Mouse (Mus musculus): Measurements from ENCODE around the gene Dclk3. TPM values are rescaled to one million over a fixed set of nuclear protein-coding genes. Genes with fewer than 3 reads are reported as not detected.

Dclk3 gene
- 0.10 TPM in 1 of 2 replicates, not detected in the other for polyA plus RNA-seq (2015; fragmentation: Nextera tagmentation; extraction: Ambion mirVana)

DNA sequence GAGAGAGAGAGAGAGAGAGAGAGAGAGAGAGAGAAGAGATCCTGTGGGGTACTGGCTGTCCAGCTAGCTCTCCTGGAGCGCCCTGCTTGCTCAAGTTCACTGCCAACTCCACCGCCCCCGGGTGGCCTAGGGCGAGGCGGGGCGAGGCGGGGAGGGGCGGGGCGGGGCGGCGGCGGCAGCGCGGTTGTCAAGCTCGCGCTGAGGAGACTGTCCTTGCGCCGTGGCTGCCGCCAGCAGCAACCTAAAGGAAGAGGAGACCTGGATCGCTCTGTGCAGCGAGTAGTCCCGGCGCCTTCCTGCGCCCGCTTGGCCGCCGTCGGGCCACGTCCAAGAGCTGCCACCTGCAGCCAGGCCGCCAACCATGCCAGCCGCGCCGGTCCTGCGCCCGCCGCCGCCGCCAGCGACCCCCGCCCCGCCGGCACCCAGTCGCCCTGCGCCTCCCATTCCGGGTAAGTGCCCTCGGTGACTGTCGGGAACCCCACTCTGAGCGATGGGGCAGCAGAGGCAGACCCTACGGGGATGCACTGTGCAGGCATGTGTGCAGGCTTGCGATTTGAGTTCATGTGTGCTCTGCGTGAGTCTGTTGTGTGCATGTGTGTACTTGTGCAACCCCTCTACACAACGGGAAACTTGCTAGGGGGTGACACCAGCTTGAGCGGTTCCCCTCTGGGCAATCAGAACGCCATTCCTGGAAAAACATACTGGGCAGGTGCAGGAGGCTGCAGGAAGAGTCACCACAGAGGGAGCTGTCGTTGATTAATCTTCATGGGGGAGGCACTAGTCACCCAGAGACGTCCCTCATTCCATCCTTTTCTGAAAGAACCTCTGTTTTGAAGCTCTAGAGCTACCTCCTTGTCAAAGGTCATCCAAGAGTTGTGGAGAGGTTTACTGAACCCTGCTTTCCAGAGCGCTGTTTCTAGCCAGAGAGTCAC, at the start of gene Dclk3:
Gene Dclk3 (plus strand): TSS at position 178 of the 932 bp plus-strand sequence.
- no peak for ATAC-seq (ENCODE audit: insufficient read depth)

GRCm38 (mm10) chr9:111390016-111390415, 48.9 kb upstream of the Dclk3 start:
- no peak for ATAC-seq (ENCODE audit: insufficient read depth)
- no peak overlapping the region for H3K4me2 ChIP-seq
- H3K4me3 ChIP-seq (replicated peaks), result no peak overlapping the region
- H3K27ac ChIP-seq (replicated peaks), result no peak overlapping the region
- no peak overlapping the region for H3K9ac ChIP-seq
- H3K36me3 ChIP-seq (replicated peaks), result no peaks in the 10 kb centered on the region
- 62% methylated on average over 9 of the region's 9 CpGs for WGBS (ENCODE audit: insufficient replicate concordance)
- no peaks in the 10 kb centered on the region for H3K27me3 ChIP-seq
- no peaks in the 10 kb centered on the region for H3K4me1 ChIP-seq (replicated peaks)
- H3K9me3 ChIP-seq (replicated peaks), result no peaks in the 10 kb centered on the region

More for the DNA sequence above, at the start of gene Dclk3:
- Histone ChIP-seq H3K4me2 (peak within 1 kb of the TSS; percentile 65), H3K27ac (replicated peaks) (no peak within 1 kb of the TSS), H3K9me3 (replicated peaks) (no peaks in the 10 kb centered on the region), H3K4me1 (replicated peaks) (peaks cover 4% of the 10 kb centered on the region), H3K9ac (no peak within 1 kb of the TSS), H3K27me3 (peaks cover 42% of the 10 kb centered on the region), H3K4me3 (replicated peaks) (peak within 1 kb of the TSS; percentile 44), H3K36me3 (replicated peaks) (no peaks in the 10 kb centered on the region)
- WGBS (ENCODE audit: insufficient replicate concordance), result 4% methylated on average over 50 of the region's 57 CpGs

DNA sequence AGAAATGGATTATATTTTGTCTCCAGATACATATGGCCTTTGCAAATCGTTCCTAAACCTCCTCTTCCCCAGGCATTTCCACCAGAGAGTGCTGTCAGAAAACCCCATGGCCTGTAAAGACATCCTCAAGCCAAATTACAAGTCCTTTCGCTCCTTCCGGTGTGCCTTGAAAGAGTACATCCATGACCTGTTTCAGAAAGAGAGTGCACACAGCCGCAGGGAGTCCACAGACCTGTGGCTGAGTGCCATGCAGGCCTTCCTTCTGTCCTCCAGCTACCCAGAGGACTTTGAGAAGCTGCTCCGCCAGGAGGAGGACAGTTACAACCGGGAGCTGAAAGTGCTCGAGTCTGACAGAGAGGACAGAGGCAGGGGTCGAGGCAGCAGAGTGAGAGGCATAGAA, 47.8 kb upstream of the Dclk3 start:
- 65% methylated on average over 8 of the region's 8 CpGs for whole genome bisulfite sequencing (ENCODE audit: insufficient replicate concordance)

GRCm38 (mm10) chr9:111391926-111392442, 46.9 kb upstream of the Dclk3 start:
- Histone ChIP-seq H3K36me3 (replicated peaks) (no peaks in the 10 kb centered on the region), H3K9me3 (replicated peaks) (no peaks in the 10 kb centered on the region), H3K27ac (replicated peaks) (no peak overlapping the region), H3K4me1 (replicated peaks) (no peaks in the 10 kb centered on the region), H3K4me3 (replicated peaks) (no peak overlapping the region), H3K27me3 (no peaks in the 10 kb centered on the region), H3K4me2 (no peak overlapping the region), H3K9ac (no peak overlapping the region)
- WGBS (ENCODE audit: insufficient replicate concordance), result 74% methylated on average over 18 of the region's 18 CpGs
- no peak for ATAC-seq (ENCODE audit: insufficient read depth)

More for the DNA sequence above, 47.8 kb upstream of the Dclk3 start:
- Histone ChIP-seq H3K9me3 (replicated peaks) (no peaks in the 10 kb centered on the region), H3K4me3 (replicated peaks) (no peak overlapping the region), H3K9ac (no peak overlapping the region), H3K27ac (replicated peaks) (no peak overlapping the region), H3K27me3 (no peaks in the 10 kb centered on the region), H3K4me1 (replicated peaks) (no peaks in the 10 kb centered on the region), H3K4me2 (no peak overlapping the region), H3K36me3 (replicated peaks) (no peaks in the 10 kb centered on the region)
- no peak for ATAC-seq (ENCODE audit: insufficient read depth)

DNA sequence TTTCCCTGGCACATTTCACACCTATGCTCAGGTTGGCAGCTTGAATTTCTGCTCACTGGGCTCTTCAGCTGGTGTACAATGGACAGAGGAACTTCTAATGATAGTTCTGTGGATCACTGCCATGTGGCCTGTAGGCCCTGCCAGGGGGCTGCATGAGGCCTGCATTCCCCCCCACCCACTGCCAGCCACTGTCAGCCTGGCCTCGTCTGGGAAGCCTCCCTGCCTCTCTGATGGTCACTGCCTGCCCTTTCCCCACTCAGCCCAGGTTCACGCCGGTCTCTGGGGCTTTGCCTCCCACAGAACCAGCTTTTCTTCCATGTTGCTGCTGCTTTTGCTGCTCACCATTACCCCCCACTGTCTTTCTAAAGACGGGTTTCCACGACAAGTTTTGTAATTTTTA, 43.6 kb upstream of the Dclk3 start:
- Histone ChIP-seq H3K4me3 (replicated peaks) (no peak overlapping the region), H3K9ac (no peak overlapping the region), H3K4me2 (no peak overlapping the region), H3K9me3 (replicated peaks) (no peaks in the 10 kb centered on the region), H3K4me1 (replicated peaks) (no peaks in the 10 kb centered on the region), H3K27me3 (no peaks in the 10 kb centered on the region), H3K27ac (replicated peaks) (no peak overlapping the region), H3K36me3 (replicated peaks) (no peaks in the 10 kb centered on the region)
- ATAC-seq (ENCODE audit: insufficient read depth), result no peak
- 61% methylated on average over 5 of the region's 5 CpGs for WGBS (ENCODE audit: insufficient replicate concordance)

DNA sequence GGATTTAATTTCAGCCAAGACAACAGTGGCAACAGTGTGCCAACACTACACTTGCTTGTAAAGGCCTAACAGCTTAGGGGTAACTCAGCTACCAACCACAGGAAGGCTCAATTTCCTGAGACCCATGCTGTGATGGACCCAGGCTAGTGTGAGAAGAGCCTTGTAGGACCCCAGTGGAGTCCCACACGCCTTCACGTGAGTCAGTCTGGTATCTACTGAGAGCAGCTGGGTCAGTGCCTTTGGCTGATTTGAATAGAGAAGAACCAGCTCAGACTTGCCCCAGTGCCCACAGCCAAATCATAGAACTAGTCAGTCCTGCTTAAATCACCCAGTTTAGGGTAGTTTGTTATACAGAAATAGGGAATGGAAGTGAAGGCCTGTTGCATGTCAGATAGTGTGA, 40.8 kb upstream of the Dclk3 start:
- no peaks in the 10 kb centered on the region for H3K9me3 ChIP-seq (replicated peaks)
- H3K4me3 ChIP-seq (replicated peaks), result no peak overlapping the region
- H3K4me2 ChIP-seq, result no peak overlapping the region
- no peak for ATAC-seq (ENCODE audit: insufficient read depth)
- 45% methylated on average over 2 of the region's 2 CpGs for WGBS (ENCODE audit: insufficient replicate concordance)
- no peak overlapping the region for H3K9ac ChIP-seq
- H3K27me3 ChIP-seq, result no peaks in the 10 kb centered on the region
- H3K4me1 ChIP-seq (replicated peaks), result no peaks in the 10 kb centered on the region
- no peaks in the 10 kb centered on the region for H3K36me3 ChIP-seq (replicated peaks)
- H3K27ac ChIP-seq (replicated peaks), result no peak overlapping the region

- Histone ChIP-seq H3K4me1 (replicated peaks) (no peaks in the 10 kb centered on the region), H3K9me3 (replicated peaks) (no peaks in the 10 kb centered on the region), H3K36me3 (replicated peaks) (no peaks in the 10 kb centered on the region), H3K27me3 (no peaks in the 10 kb centered on the region), H3K4me2 (no peak overlapping the region), H3K27ac (replicated peaks) (no peak overlapping the region), H3K4me3 (replicated peaks) (no peak overlapping the region), H3K9ac (no peak overlapping the region)
- WGBS (ENCODE audit: insufficient replicate concordance), result 59% methylated on average over 4 of the region's 4 CpGs
- ATAC-seq (ENCODE audit: insufficient read depth), result no peak
These were observed 38.8 kb upstream of the Dclk3 start for GRCm38 (mm10) chr9:111400089-111400488.

DNA sequence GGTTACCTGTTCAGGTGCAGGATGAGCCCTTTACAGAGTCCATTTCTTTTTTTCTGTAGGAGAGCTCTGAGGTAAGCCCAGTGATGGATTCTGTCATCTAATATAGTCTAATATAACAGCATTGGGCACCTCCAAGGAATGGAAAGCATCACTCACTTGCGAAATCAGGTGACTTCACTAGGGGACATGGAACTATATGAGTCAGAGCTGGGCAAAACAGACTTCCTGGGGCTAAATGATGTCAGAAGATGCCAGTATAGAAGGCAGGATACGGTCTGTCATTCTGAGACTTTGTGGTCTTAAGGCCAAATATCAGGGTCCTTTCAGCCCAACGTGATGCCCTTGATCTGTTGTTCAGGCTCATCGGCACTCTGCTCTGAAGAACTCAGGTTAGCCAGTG, 35.7 kb upstream of the Dclk3 start:
- Histone ChIP-seq H3K36me3 (replicated peaks) (no peaks in the 10 kb centered on the region), H3K4me2 (no peak overlapping the region), H3K27me3 (no peaks in the 10 kb centered on the region), H3K9ac (no peak overlapping the region), H3K4me3 (replicated peaks) (no peak overlapping the region), H3K9me3 (replicated peaks) (no peaks in the 10 kb centered on the region), H3K27ac (replicated peaks) (no peak overlapping the region), H3K4me1 (replicated peaks) (no peaks in the 10 kb centered on the region)
- ATAC-seq (ENCODE audit: insufficient read depth), result no peak
- WGBS (ENCODE audit: insufficient replicate concordance), result 58% methylated on average over 4 of the region's 4 CpGs

DNA sequence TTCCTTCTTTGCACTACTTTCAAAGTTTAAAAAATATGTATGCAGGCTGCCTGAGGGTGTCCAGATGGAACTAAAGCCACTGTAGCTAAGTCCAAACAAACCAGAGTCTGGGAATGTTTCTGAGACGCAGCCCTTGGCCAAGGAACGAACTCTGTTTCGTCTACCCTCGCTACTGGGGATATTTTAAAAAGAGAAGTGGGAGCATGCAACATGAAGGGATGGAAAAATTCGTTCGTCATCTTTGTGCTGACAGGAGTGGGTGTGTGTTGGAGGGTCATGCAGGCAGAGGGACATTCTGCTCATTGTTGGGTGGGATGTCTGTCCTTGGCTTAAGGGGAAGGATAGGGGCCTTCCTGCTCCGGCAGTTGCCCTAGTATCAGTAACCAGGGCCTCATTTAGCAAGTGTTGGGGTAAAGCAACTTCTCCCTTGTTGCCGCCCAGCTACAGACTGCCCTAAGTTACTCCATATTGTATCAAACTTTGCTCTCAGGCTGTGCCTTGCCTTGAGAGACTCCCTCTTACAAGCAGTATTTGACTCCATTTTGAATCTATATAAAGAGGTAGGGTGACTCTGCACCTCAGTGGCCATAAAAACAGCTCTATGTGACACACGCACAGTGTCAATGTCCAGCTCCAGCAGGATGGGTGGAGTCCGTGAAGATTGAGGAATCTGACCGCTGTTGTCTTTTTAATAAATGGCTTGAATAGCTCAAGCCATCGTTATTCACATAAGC, 34.4 kb upstream of the Dclk3 start:
- Histone ChIP-seq H3K36me3 (replicated peaks) (no peaks in the 10 kb centered on the region), H3K4me2 (no peak overlapping the region), H3K9me3 (replicated peaks) (no peaks in the 10 kb centered on the region), H3K4me1 (replicated peaks) (no peaks in the 10 kb centered on the region), H3K4me3 (replicated peaks) (no peak overlapping the region), H3K27me3 (no peaks in the 10 kb centered on the region), H3K9ac (no peak overlapping the region), H3K27ac (replicated peaks) (no peak overlapping the region)
- no peak for ATAC-seq (ENCODE audit: insufficient read depth)
- WGBS (ENCODE audit: insufficient replicate concordance), result 63% methylated on average over 12 of the region's 12 CpGs

DNA sequence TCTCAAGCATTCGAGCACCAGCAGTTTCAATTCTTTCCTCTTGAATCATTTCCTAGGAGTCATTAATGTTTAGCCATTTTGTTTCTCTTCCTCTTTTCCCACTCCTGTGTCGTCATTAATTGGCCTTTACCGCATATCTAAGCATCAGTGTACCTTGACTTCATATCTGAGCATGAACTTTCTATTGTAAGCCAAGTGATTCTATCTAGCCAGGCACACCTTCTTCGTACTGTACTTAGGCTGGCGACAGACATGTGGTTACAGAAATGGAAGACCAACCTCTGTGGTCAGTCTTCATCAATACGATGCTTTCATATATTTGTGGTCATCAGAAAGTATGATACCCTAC, 33.8 kb upstream of the Dclk3 start:
- Histone ChIP-seq H3K9me3 (replicated peaks) (no peaks in the 10 kb centered on the region), H3K4me2 (no peak overlapping the region), H3K27ac (replicated peaks) (no peak overlapping the region), H3K27me3 (no peaks in the 10 kb centered on the region), H3K36me3 (replicated peaks) (no peaks in the 10 kb centered on the region), H3K4me3 (replicated peaks) (no peak overlapping the region), H3K9ac (no peak overlapping the region), H3K4me1 (replicated peaks) (no peaks in the 10 kb centered on the region)
- WGBS (ENCODE audit: insufficient replicate concordance), result 66% methylated on average over 6 of the region's 6 CpGs
- ATAC-seq (ENCODE audit: insufficient read depth), result no peak

- no peaks in the 10 kb centered on the region for H3K4me1 ChIP-seq (replicated peaks)
- H3K27ac ChIP-seq (replicated peaks), result no peak overlapping the region
- H3K27me3 ChIP-seq, result no peaks in the 10 kb centered on the region
- no peak overlapping the region for H3K9ac ChIP-seq
- WGBS (ENCODE audit: insufficient replicate concordance), result 64% methylated on average over 6 of the region's 6 CpGs
- no peak overlapping the region for H3K4me3 ChIP-seq (replicated peaks)
- H3K9me3 ChIP-seq (replicated peaks), result no peaks in the 10 kb centered on the region
- no peaks in the 10 kb centered on the region for H3K36me3 ChIP-seq (replicated peaks)
- ATAC-seq (ENCODE audit: insufficient read depth), result no peak
- H3K4me2 ChIP-seq, result no peak overlapping the region
These were observed 30.9 kb upstream of the Dclk3 start for GRCm38 (mm10) chr9:111408012-111408411.
